Mouse (Mus musculus) megakaryocyte, embryonic 14.5 days (primary cell): ENCODE measurements around the gene Trio.

ENCODE experiments used
- FLI1 ChIP-seq: IDR thresholded peaks from 2 replicates; pipeline ENCODE4 v1.6.1; 2012; ENCODE audit warnings: low read length, inconsistent platforms, mixed read lengths
- GATA1 ChIP-seq: IDR thresholded peaks from 3 replicates; pipeline ENCODE4 v1.6.1; 2012; ENCODE audit warnings: mixed read lengths, low read length, inconsistent platforms, borderline replicate concordance

GRCm38 (mm10) chr15:27974637-27975036 is 51.0 kb downstream of the Trio start:
- TF ChIP-seq GATA1 (no peak), FLI1 (no peak)
